Mouse (Mus musculus) intestine, embryonic 15.5 days (tissue): ENCODE measurements around the gene Stk40. TPM values are rescaled to one million over a fixed set of nuclear protein-coding genes. Genes with fewer than 3 reads are reported as not detected.
"Not testable (repeated sequence)": the region's sequence is repeated elsewhere in the genome, so short reads cannot be mapped to it uniquely, and the experiment has no call there.

ENCODE experiments used
- ATAC-seq: fragments of 200-750 bp; cut with Nextera tagmentation; 2 replicates; pipeline ENCODE4 v1.8.0; 2017; ENCODE audit warnings: moderate TSS enrichment, moderate library complexity
- H3K27ac ChIP-seq: fragments of 300-500 bp; sonication (generic); 2 replicates; pipeline ENCODE4 v1.5.1; 2015; ENCODE audit warnings: mild to moderate bottlenecking, inconsistent platforms
- H3K27me3 ChIP-seq: fragments of 300-500 bp; sonication (generic); replicated peaks from 2 replicates; pipeline ENCODE4 v1.6.1; 2015; ENCODE audit warnings: inconsistent platforms
- H3K36me3 ChIP-seq: fragments of 300-500 bp; sonication (generic); 2 replicates; pipeline ENCODE4 v1.6.1; 2015; ENCODE audit warnings: inconsistent platforms
- H3K4me1 ChIP-seq: fragments of 300-500 bp; sonication (generic); replicated peaks from 2 replicates; pipeline ENCODE4 v1.6.1; 2015; ENCODE audit warnings: inconsistent platforms
- H3K4me2 ChIP-seq: fragments of 300-500 bp; sonication (generic); replicated peaks from 2 replicates; pipeline ENCODE4 v1.6.1; 2015; ENCODE audit warnings: mild to moderate bottlenecking, inconsistent platforms
- H3K4me3 ChIP-seq: fragments of 300-500 bp; sonication (generic); replicated peaks from 2 replicates; pipeline ENCODE4 v1.5.1; 2015; ENCODE audit warnings: inconsistent platforms
- H3K9ac ChIP-seq: fragments of 300-500 bp; sonication (generic); 2 replicates; pipeline ENCODE4 v1.6.1; 2015; ENCODE audit warnings: inconsistent platforms
- H3K9me3 ChIP-seq: fragments of 300-500 bp; sonication (generic); 2 replicates; pipeline ENCODE4 v1.6.1; 2016; ENCODE audit warnings: inconsistent platforms
- WGBS: fragments of 180-500 bp; shearing (Covaris S2); methylation state at CpG from one replicate; pipeline ENCODE4 v1.1.7; 2015; 5-methylcytosine and 5-hydroxymethylcytosine counted together
- polyA plus RNA-seq: library from polyadenylated mRNA; unstranded; fragments of >200 nt; fragmentation: Nextera tagmentation; extraction: Ambion mirVana; gene quantifications from 2 replicates; pipeline ENCODE4 v1.2.1, GENCODE M21; 2015

Stk40 gene
- polyA plus RNA-seq, 1 experiment from 2014 or later, result 29.5 TPM

DNA sequence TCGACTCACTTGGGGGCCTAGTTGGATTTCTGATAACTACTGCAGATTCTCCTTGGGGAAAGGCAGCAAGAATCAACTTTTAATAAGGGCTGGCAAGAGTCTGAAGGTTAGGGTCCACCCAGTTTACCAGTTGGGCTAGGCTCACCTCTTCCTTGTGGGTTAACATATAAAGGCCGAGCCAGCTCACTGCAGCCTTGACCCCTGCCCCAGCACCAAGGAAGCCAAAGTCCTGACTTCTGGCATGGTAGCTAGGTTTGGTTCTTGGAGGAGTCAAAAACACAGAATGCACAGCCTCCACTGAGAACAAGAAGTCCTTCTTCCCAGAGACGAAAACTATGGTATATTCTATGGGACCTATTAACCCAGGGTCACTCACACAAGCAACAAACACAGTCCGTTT is 59.9 kb downstream of the Stk40 start:
- Histone ChIP-seq H3K4me3 (peak overlapping the region; percentile 65; the same call in 1 of the 2 replicates), H3K27ac (peak overlapping the region; percentile 96), H3K4me2 (peak overlapping the region; percentile 99), H3K36me3 (peaks cover 20% of the 10 kb centered on the region; the same call in 1 of the 2 replicates), H3K9me3 (no peaks in the 10 kb centered on the region), H3K9ac (no peak overlapping the region), H3K4me1 (peaks cover 18% of the 10 kb centered on the region), H3K27me3 (no peaks in the 10 kb centered on the region)
- ATAC-seq, result peak; percentile 41
- 47% methylated on average over 4 of the region's 4 CpGs for WGBS

DNA sequence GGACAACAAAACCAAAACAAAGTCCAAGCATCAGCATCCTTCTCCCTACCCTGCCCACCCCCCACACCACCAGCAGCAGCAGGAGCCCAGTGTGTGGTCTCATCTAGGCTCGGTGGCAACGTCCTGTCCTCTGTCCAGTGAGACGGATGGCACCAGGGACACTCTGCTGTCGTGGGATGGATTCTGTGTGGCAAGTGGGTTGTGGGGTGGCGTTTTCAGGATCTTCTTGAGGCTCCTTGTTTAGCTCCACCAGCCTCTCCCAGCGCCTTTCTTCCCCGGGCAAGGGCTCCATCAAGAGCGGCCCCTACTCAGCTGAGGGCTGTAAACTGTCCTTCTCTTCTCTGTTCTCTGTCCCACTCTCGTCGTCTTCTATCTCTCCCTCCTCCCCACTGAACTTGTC is 61.3 kb downstream of the Stk40 start:
- Histone ChIP-seq H3K36me3 (peaks cover 26% of the 10 kb centered on the region), H3K4me1 (peaks cover 17% of the 10 kb centered on the region)
- H3K27me3 ChIP-seq, H3K9me3 ChIP-seq, ATAC-seq, H3K4me3 ChIP-seq, H3K9ac ChIP-seq, H3K27ac ChIP-seq, H3K4me2 ChIP-seq: not testable (repeated sequence)
- WGBS, result 65% methylated on average over 9 of the region's 10 CpGs

DNA sequence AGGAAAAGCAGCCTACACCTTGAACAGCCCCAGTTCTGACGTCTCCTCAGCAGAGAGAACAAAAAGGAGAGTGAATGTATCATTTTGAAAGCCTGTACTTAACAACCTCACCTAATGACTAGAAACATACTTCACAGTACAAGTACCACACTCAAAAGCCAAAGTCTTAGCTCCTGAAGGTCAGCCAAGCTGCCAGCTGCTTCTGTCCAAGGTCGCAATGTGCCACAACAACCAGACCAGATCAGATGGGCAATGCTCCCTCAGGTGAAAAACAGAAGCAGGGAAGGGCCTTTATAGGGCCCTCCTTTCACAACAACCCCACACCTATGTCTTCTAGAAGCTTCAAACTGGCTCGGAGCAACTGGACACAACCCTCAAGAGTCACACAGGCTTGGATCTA is 62.3 kb downstream of the Stk40 start:
- Histone ChIP-seq H3K36me3 (peaks cover 34% of the 10 kb centered on the region), H3K27ac (no peak overlapping the region), H3K4me3 (no peak overlapping the region), H3K4me2 (no peak overlapping the region), H3K4me1 (peaks cover 17% of the 10 kb centered on the region), H3K9me3 (no peaks in the 10 kb centered on the region), H3K27me3 (no peaks in the 10 kb centered on the region), H3K9ac (no peak overlapping the region)
- WGBS, result 76% methylated on average over 3 of the region's 3 CpGs
- ATAC-seq, result no peak

DNA sequence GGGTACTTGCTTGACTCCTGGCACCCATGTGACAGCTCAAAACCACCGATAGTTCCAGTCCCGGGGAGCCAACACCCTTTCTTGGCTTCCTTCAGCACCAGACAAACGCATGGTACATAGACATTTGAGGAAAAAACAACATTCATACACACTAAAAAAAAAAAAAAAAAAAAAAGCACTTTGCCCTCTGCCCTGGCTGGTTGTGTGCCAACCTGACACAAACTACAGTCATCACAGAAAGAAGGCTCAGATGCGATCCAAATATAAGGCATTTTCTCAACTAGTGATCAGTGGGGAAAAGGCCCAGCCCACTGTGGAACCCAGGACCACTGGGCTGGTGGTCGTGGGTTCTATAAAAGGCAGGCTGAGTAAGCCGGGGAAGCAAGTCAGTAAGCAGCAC is 65.1 kb downstream of the Stk40 start:
- ATAC-seq, result no peak
- 89% methylated on average over 6 of the region's 6 CpGs for WGBS
- Histone ChIP-seq H3K4me1 (no peaks in the 10 kb centered on the region), H3K36me3 (peaks cover 39% of the 10 kb centered on the region), H3K4me2 (no peak overlapping the region), H3K9me3 (no peaks in the 10 kb centered on the region), H3K9ac (no peak overlapping the region), H3K4me3 (no peak overlapping the region), H3K27ac (no peak overlapping the region), H3K27me3 (no peaks in the 10 kb centered on the region)

DNA sequence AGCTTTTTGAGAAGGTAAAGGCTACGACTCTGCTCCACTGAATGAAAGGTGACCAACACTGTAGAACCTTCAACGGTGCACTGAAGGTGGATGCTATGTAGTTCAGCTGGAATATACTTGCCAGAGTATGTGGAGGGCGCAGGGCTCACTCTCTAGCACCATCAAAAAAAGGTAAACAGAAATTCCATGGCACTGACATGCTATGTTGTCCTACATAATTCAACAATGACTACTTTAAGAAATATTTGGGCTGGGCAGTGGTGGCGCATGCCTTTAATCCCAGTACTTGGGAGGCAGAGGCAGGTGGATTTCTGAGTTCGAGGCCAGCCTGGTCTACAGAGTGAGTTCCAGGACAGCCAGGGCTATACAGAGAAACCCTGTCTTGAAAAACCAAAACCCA is 67.0 kb downstream of the Stk40 start:
- ATAC-seq, H3K4me1 ChIP-seq, H3K27ac ChIP-seq, H3K4me2 ChIP-seq, H3K4me3 ChIP-seq, H3K9ac ChIP-seq, H3K27me3 ChIP-seq, H3K9me3 ChIP-seq: not testable (repeated sequence)
- peaks cover 45% of the 10 kb centered on the region for H3K36me3 ChIP-seq
- 95% methylated on average over 5 of the region's 5 CpGs for WGBS

DNA sequence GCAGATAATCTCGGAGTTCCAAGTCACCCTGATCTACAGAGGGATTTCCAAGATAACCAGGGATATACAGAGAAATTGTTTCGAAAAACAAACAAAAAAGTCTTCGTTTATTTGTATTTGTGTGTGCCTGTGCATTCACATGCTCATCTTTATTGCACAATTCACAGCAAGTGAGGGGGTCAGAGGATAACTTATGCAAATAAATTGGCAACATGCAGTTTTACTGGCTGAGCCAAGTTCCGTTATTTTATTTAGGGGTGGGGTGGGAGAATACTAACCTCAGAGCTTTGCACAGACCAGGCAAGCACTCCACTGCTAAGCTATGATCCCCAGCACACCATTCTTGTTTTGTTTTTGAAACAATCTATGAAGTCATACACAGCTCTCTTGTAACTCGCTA is 70.0 kb downstream of the Stk40 start:
- 84% methylated on average over 5 of the region's 5 CpGs for WGBS
- H3K27ac ChIP-seq, result no peak overlapping the region
- no peak overlapping the region for H3K4me3 ChIP-seq
- no peak overlapping the region for H3K9ac ChIP-seq
- no peaks in the 10 kb centered on the region for H3K27me3 ChIP-seq
- no peak for ATAC-seq
- H3K4me1 ChIP-seq, result no peaks in the 10 kb centered on the region
- peaks cover 46% of the 10 kb centered on the region for H3K36me3 ChIP-seq
- no peaks in the 10 kb centered on the region for H3K9me3 ChIP-seq
- no peak overlapping the region for H3K4me2 ChIP-seq

DNA sequence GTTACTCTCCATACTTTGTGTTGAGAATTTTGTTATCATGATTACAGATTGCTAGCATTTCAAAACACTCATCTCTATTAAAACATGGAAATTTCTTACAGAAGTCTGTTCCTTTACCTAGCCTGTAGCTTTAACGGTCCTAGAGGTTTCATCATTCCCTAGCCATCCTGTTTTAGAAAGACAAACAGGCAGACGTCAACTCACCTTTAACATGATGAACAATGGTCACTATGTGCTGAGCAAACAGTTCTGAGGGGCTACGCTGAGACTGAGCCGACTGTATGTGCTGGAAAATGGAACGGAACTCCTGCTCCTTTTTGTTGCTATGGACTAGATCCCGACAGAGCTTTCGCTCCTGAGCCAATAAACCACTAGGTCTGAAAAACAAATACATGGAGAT is 72.2 kb downstream of the Stk40 start:
- H3K9ac ChIP-seq, H3K27me3 ChIP-seq, H3K4me3 ChIP-seq, H3K4me2 ChIP-seq, H3K9me3 ChIP-seq, H3K27ac ChIP-seq, H3K4me1 ChIP-seq, ATAC-seq: not testable (repeated sequence)
- peaks cover 47% of the 10 kb centered on the region for H3K36me3 ChIP-seq
- 80% methylated on average over 7 of the region's 7 CpGs for WGBS

DNA sequence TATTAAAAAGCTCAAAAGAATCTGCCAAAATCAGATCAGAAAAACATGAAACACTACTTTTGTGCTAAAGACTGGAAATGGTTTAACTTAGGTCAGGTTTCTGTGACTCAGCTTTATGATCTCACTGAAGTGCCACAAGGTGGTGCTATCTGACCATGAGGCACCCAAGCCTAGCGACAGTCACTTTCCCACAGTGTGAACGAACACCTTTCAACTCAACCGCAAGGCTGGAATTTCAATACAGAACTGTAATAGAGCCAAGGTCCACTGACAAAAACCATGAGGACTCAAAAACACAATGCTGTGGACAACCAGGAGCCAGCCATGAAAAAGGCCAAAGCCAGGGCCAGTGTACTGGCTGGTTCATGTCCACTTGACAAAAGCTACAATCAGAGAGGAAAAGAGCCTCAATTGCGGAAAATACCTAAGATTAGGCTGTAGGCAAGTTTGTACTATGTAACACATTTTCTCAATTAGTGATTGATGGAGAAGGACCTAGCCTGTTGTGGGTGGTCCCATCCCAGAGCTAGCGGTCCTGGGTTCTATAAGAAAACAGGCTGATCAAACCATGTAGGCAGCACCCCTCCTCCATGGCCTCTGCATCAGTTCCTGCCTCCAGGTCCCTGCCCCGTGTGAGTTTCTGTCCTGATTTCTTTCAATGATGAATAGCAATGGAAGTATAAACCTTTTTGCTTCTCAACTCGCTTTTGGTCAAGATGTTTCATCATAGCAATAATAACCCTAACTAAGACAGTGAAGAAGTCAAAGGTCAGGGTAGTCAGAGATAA is 77.6 kb downstream of the Stk40 start:
- Histone ChIP-seq H3K27me3 (no peaks in the 10 kb centered on the region), H3K27ac (no peak overlapping the region), H3K4me2 (no peak overlapping the region), H3K4me3 (no peak overlapping the region), H3K36me3 (peaks cover 31% of the 10 kb centered on the region), H3K4me1 (0 out of 2 replicates have a peak, but pooled peaks cover 4% of the 10 kb centered on the region), H3K9me3 (no peaks in the 10 kb centered on the region), H3K9ac (no peak overlapping the region)
- ATAC-seq, result peak; percentile 77
- WGBS, result 54% methylated on average over 7 of the region's 7 CpGs

DNA sequence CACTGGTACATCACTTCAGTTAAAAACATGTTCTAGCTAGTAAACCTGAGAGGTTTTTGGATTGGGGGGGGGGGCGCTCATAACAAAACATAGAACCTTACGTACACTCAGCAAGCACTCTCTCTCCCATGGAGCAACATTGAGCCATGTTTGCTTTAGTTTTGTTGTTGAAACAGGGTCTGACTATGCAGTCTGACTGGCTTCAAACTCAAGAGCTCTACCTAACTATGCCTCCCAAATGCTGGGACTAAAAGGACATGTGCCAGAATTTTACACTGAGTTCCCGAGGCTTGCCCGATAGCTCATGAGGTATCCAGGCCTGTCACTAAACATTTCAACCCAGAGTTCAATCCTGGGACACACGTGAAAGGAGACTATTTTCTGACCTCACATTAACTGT is 79.3 kb downstream of the Stk40 start:
- Histone ChIP-seq H3K4me2 (no peak overlapping the region), H3K9me3 (no peaks in the 10 kb centered on the region), H3K27ac (no peak overlapping the region), H3K36me3 (peaks cover 18% of the 10 kb centered on the region), H3K4me1 (0 out of 2 replicates have a peak, but pooled peaks cover 4% of the 10 kb centered on the region), H3K9ac (no peak overlapping the region), H3K27me3 (no peaks in the 10 kb centered on the region), H3K4me3 (no peak overlapping the region)
- ATAC-seq, result no peak
- WGBS, result 77% methylated on average over 5 of the region's 5 CpGs

DNA sequence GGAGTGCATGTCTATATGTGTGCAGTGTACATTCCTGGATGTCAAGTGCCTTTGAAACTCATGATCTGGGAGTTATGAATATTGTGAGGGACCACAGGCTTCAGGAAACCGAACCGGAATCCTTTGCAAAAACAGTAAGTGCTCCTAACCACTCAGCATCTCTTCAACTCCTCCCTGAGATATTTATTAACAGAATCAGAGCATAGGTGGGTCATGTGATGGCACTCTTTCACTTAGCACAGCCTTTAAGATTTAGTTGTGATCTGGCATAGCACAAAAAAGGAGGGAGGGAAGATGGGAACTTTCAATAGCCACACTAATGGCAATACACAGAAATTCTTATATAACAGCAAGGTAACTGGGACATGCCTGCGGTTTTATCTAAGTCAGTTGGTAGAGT is 83.3 kb downstream of the Stk40 start:
- no peaks in the 10 kb centered on the region for H3K9me3 ChIP-seq
- H3K9ac ChIP-seq, result no peak overlapping the region
- 86% methylated on average over 3 of the region's 3 CpGs for WGBS
- no peak overlapping the region for H3K27ac ChIP-seq
- no peaks in the 10 kb centered on the region for H3K4me1 ChIP-seq
- H3K36me3 ChIP-seq, result peaks cover 5% of the 10 kb centered on the region; the same call in 1 of the 2 replicates
- no peak overlapping the region for H3K4me3 ChIP-seq
- H3K4me2 ChIP-seq, result no peak overlapping the region
- H3K27me3 ChIP-seq, result no peaks in the 10 kb centered on the region
- no peak for ATAC-seq

Other genes with a start within 250 kb of the Stk40 start
- gene Csf3r, start 79.4 kb upstream of the Stk40 start, polyA plus RNA-seq, result 0.85 and 1.1 TPM in 2 replicates
- gene Mrps15, start 57.0 kb upstream of the Stk40 start, polyA plus RNA-seq, result 142 and 166 TPM in 2 replicates
- gene Oscp1, start 45.4 kb upstream of the Stk40 start, polyA plus RNA-seq, result 8.9 and 11.0 TPM in 2 replicates
- gene Lsm10, start 7.3 kb upstream of the Stk40 start, polyA plus RNA-seq, result 55.3 TPM in 2 replicates
- gene Eva1b, start 43.8 kb downstream of the Stk40 start, polyA plus RNA-seq, result 41.8 and 44.6 TPM in 2 replicates
- 12.8 and 12.9 TPM in 2 replicates for gene Sh3d21, start 59.5 kb downstream of the Stk40 start, polyA plus RNA-seq
- 172 and 202 TPM in 2 replicates for gene Thrap3, start 98.8 kb downstream of the Stk40 start, polyA plus RNA-seq
- 26.7 and 27.6 TPM in 2 replicates for gene Map7d1, start 152.4 kb downstream of the Stk40 start, polyA plus RNA-seq
- 94.2 and 99.7 TPM in 2 replicates for gene Trappc3, start 158.4 kb downstream of the Stk40 start, polyA plus RNA-seq
- 7.1 and 8.2 TPM in 2 replicates for gene Col8a2, start 182.8 kb downstream of the Stk40 start, polyA plus RNA-seq
- 55.4 and 60.7 TPM in 2 replicates for gene Adprhl2, start 217.7 kb downstream of the Stk40 start, polyA plus RNA-seq
- gene Tekt2, start 221.7 kb downstream of the Stk40 start, polyA plus RNA-seq, result 7.1 and 7.4 TPM in 2 replicates